Mouse (Mus musculus): ENCODE results near the gene Spaca5.

The Spaca5 gene

GRCm38 (mm10) chrX:21068106-21068505 is at the start of gene Spaca5:
Gene Spaca5 (plus strand): TSS chrX:21068406.
- DNase-seq (ENCODE audit: low read depth, low spot score) = no peak

- no peak for DNase-seq (ENCODE audit: low read depth, low spot score)
These were observed 6.7 kb upstream of the Spaca5 start for GRCm38 (mm10) chrX:21061460-21061859.

- peak; percentile 73 for DNase-seq (ENCODE audit: low read depth, low spot score)
These were observed 6.2 kb upstream of the Spaca5 start, which contains the start of gene Zfp182 for GRCm38 (mm10) chrX:21061866-21062543. Gene Zfp182 (minus strand): TSS chrX:21062316.

GRCm38 (mm10) chrX:21062544-21062890 is 5.7 kb upstream of the Spaca5 start:
- no peak for DNase-seq (ENCODE audit: low read depth, low spot score)

- no peak for DNase-seq (ENCODE audit: low read depth, low spot score)
These were observed 20.4 kb downstream of the Spaca5 start for GRCm38 (mm10) chrX:21088645-21088982.

- DNase-seq (ENCODE audit: low read depth, low spot score) = peak; percentile 65
These were observed 21.0 kb downstream of the Spaca5 start, which contains the start of gene Zfp300 for GRCm38 (mm10) chrX:21088983-21089866. Gene Zfp300 (minus strand): TSS chrX:21089527.

GRCm38 (mm10) chrX:21089867-21090239 is 21.6 kb downstream of the Spaca5 start:
- no peak for DNase-seq (ENCODE audit: low read depth, low spot score)

- DNase-seq (ENCODE audit: low read depth, low spot score) = no peak
These were observed 47.3 kb downstream of the Spaca5 start, which contains the start of gene Ssxa1 for GRCm38 (mm10) chrX:21115520-21115919. Gene Ssxa1 (plus strand): TSS chrX:21115820.

Data from skeletal muscle tissue, adult 2 months (tissue).